Mouse (Mus musculus) midbrain, embryonic 11.5 days (tissue): ENCODE measurements around the gene Efcc1. TPM values are rescaled to one million over a fixed set of nuclear protein-coding genes. Genes with fewer than 3 reads are reported as not detected.

Source experiments
- ATAC-seq: fragments of 200-750 bp; cut with Nextera tagmentation; 2 replicates; pipeline ENCODE4 v1.8.0; 2017; ENCODE audit warnings: moderate TSS enrichment, moderate library complexity; ENCODE audit not compliant: low FRiP score
- DNase-seq: peaks from one replicate; pipeline ENCODE4 v3.0.0; 2015; ENCODE audit warnings: low spot score; ENCODE audit errors: missing footprints
- H3K27ac ChIP-seq: fragments of 300-500 bp; sonication (generic); 2 replicates; pipeline ENCODE4 v1.5.1; 2014; ENCODE audit warnings: low read depth, low read length
- H3K27me3 ChIP-seq: fragments of 300-500 bp; sonication (generic); 2 replicates; pipeline ENCODE4 v1.6.1; 2014; ENCODE audit warnings: mild to moderate bottlenecking, low read length, moderate library complexity, mixed read lengths; ENCODE audit not compliant: control insufficient read depth, insufficient read depth
- H3K36me3 ChIP-seq: fragments of 300-500 bp; sonication (generic); 2 replicates; pipeline ENCODE4 v1.6.1; 2014; ENCODE audit warnings: mild to moderate bottlenecking, low read length, moderate library complexity, mixed read lengths; ENCODE audit not compliant: control insufficient read depth, insufficient read depth
- H3K4me1 ChIP-seq: fragments of 300-500 bp; sonication (generic); 2 replicates; pipeline ENCODE4 v1.6.1; 2014; ENCODE audit warnings: low read length; ENCODE audit not compliant: control insufficient read depth, insufficient read depth
- H3K4me2 ChIP-seq: fragments of 300-500 bp; sonication (generic); 2 replicates; pipeline ENCODE4 v1.6.1; 2014; ENCODE audit warnings: mild to moderate bottlenecking, moderate library complexity
- H3K4me3 ChIP-seq: fragments of 300-500 bp; sonication (generic); 2 replicates; pipeline ENCODE4 v1.5.1; 2014; ENCODE audit warnings: low read depth, low read length
- H3K9ac ChIP-seq: fragments of 300-500 bp; sonication (generic); 2 replicates; pipeline ENCODE4 v1.6.1; 2014; ENCODE audit warnings: low read length
- H3K9me3 ChIP-seq: fragments of 300-500 bp; sonication (generic); 2 replicates; pipeline ENCODE4 v1.6.1; 2016; ENCODE audit warnings: low read length; ENCODE audit not compliant: control insufficient read depth
- WGBS: fragments of 180-500 bp; shearing (Covaris S2); extraction: QIAGEN DNeasy Blood & Tissue Kit; methylation state at CpG from one replicate; pipeline ENCODE4 v1.1.7; 2014; 5-methylcytosine and 5-hydroxymethylcytosine counted together
- polyA plus RNA-seq: library from polyadenylated mRNA; unstranded; fragments of >200 nt; fragmentation: Nextera tagmentation; extraction: Ambion mirVana; gene quantifications from 2 replicates; pipeline ENCODE4 v1.2.1, GENCODE M21; 2014

Gene Efcc1
- polyA plus RNA-seq, 1 experiment from 2014 or later = 6.4 TPM

DNA sequence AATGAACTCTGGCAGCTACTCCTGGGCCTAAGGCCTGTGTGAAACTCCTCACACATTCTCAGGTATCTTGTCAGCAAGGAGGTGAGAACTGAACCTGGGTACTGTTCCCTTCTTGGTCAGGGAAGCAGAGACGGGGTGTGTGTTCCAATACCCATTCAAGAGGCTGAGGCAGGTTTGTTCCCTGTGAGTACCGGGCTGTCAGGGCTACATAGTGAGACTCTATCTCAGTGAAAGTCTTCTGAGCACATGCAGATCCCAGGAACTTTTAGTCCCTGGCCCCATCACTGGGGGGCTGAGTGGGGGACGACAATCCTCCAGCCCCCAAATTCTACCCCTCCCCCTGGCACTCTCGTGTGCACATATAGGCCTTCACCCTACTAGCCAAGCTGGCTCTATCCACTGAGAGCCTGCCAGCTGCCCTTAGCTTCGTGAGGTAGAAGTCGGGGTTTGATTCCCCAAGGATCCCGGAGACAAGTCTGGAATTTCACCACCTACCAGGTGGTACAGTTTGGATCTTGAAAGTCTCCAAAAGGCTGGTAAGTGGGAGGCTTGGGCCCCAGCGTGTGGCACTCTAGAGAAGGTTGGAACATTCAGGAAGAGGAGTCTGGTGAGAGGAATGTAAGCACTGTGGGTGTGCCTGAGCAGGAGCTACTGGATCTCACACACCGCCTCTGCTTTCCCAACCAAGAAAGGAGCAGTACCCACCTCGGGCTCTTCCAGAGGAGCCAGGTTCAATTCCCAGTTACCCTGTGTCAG, 50.1 kb downstream of the Efcc1 start:
- Histone ChIP-seq H3K9ac (no peak overlapping the region), H3K4me2 (no peak overlapping the region), H3K27ac (no peak overlapping the region), H3K9me3 (no peaks in the 10 kb centered on the region), H3K36me3 (no peaks in the 10 kb centered on the region), H3K27me3 (no peaks in the 10 kb centered on the region), H3K4me1 (no peaks in the 10 kb centered on the region), H3K4me3 (no peak overlapping the region)
- ATAC-seq = no peak
- 81% methylated on average over 10 of the region's 10 CpGs for WGBS
- DNase-seq = no peak

DNA sequence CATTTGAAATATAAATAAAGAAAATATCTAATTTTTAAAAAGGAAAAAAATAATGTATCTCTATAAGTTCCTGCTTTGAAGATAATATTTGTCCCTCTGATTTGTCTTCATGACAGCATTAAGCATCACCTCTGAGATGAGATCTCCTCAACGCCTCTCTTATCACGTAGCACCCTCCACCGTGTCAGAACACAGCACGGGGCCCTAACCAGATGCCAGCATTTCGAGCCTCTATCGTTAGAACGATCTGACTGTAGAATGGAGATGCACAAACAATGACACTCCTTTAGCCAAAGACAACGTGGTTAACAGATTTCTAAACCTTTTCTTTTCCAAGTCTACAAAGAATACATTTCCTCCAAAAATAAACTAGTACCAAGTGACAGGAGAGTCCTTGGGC, 53.4 kb downstream of the Efcc1 start:
- Histone ChIP-seq H3K27me3 (no peaks in the 10 kb centered on the region), H3K4me1 (no peaks in the 10 kb centered on the region), H3K4me3 (no peak overlapping the region), H3K36me3 (no peaks in the 10 kb centered on the region), H3K27ac (no peak overlapping the region), H3K4me2 (no peak overlapping the region), H3K9me3 (no peaks in the 10 kb centered on the region), H3K9ac (no peak overlapping the region)
- ATAC-seq (no peak), DNase-seq (no peak)
- 82% methylated on average over 8 of the region's 8 CpGs for WGBS

DNA sequence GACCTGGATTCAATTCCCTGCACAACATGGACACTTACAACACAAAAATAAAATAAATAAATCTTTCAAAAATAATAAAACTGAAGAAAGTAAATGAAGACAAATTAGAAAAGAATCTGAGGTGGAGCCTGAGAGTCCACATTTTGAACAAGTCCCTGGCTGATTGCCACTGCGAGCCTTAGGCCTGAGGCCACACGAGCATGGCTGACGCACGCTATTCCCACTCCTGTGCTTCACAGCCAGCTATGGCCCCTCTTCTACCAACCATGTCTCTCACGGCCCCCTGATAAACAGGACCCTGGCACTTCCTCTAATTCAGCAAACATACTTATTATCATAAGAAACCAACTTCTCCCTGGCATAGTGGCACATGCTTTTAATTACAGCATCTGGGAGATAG, 56.0 kb downstream of the Efcc1 start:
- H3K4me1 ChIP-seq = no peaks in the 10 kb centered on the region
- no peak overlapping the region for H3K4me2 ChIP-seq
- H3K4me3 ChIP-seq = no peak overlapping the region
- no peak for ATAC-seq
- no peaks in the 10 kb centered on the region for H3K27me3 ChIP-seq
- H3K9ac ChIP-seq = no peak overlapping the region
- H3K36me3 ChIP-seq = no peaks in the 10 kb centered on the region; the same call in 1 of the 2 replicates
- DNase-seq = no peak
- WGBS = 86% methylated on average over 5 of the region's 5 CpGs
- no peak overlapping the region for H3K27ac ChIP-seq
- no peaks in the 10 kb centered on the region for H3K9me3 ChIP-seq

DNA sequence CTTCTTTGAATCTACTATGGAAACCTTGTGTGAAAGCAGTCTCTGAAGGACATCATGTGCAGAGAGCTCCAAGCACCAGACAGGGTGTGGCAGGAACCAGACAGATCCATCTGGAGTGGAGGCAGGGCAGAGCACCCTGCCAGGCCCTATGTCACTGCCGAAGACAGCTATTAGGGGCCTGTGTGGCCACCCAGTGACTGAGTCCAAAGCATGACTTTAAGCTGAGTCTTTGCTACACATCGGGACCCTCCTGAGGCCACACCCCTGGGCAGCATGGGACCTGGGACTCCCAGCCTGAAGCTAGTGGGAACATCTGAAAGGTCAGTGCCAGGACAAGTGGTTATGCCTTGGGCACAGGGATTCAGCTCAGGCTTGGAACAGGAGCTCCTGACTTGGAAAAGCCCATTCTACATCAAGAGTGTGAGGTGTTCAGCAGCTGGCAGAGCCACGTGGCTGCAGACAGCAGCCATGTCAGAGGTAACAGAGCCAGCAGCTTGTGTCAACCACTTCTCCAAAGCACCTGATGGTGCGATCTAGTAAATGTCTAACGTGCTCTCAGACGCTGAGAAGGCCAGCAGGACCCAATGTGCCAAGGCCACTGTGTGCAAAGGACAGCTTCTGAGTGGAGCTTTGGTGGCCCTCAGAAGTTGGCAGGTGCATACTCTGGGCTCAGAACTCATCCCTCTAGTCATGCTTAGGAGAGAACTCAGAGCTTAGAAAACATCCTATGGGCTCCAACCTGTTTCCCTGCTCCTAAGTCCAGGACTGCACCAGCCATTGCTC, 56.6 kb downstream of the Efcc1 start:
- ATAC-seq (no peak), DNase-seq (peak; percentile 77)
- Histone ChIP-seq H3K4me1 (no peaks in the 10 kb centered on the region), H3K36me3 (no peaks in the 10 kb centered on the region; the same call in 1 of the 2 replicates), H3K9ac (no peak overlapping the region), H3K9me3 (no peaks in the 10 kb centered on the region), H3K4me2 (no peak overlapping the region), H3K27ac (no peak overlapping the region), H3K4me3 (no peak overlapping the region), H3K27me3 (no peaks in the 10 kb centered on the region)
- 84% methylated on average over 6 of the region's 6 CpGs for WGBS

DNA sequence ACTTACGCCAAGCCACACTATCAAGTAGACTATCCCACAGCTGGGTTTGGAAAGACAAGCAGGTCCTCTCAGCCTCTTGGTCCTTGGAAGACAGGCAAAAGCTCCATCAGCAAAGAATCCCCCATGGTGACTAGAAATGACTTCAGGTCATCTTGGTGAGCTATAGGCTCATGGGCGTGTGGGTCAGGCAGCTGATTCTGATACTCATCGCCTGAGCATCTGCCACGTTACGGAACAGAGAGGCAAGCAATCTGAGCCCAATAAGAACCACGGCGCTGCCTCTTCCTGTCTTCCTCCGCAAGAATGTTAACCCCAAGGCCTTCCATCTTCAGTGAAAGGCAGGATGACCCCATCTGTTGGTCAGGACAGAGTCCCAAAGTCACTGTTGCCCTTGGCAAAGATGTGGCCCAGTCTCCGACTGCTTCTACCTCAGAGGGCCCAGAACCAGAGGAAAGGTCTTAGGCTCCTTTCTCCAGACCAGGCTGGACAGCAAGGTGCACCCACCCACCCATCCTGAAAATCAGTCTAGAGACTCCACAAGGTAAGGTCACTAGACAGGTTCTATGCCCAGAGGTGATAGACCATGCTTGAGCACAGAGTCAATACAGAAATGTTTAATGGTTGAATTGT, 57.7 kb downstream of the Efcc1 start:
- H3K36me3 ChIP-seq = no peaks in the 10 kb centered on the region; the same call in 1 of the 2 replicates
- H3K9ac ChIP-seq = no peak overlapping the region
- ATAC-seq (no peak), DNase-seq (no peak)
- H3K4me1 ChIP-seq = no peaks in the 10 kb centered on the region
- no peaks in the 10 kb centered on the region for H3K9me3 ChIP-seq
- no peak overlapping the region for H3K4me2 ChIP-seq
- no peak overlapping the region for H3K27ac ChIP-seq
- WGBS = 93% methylated on average over 9 of the region's 9 CpGs
- H3K27me3 ChIP-seq = no peaks in the 10 kb centered on the region
- H3K4me3 ChIP-seq = no peak overlapping the region

DNA sequence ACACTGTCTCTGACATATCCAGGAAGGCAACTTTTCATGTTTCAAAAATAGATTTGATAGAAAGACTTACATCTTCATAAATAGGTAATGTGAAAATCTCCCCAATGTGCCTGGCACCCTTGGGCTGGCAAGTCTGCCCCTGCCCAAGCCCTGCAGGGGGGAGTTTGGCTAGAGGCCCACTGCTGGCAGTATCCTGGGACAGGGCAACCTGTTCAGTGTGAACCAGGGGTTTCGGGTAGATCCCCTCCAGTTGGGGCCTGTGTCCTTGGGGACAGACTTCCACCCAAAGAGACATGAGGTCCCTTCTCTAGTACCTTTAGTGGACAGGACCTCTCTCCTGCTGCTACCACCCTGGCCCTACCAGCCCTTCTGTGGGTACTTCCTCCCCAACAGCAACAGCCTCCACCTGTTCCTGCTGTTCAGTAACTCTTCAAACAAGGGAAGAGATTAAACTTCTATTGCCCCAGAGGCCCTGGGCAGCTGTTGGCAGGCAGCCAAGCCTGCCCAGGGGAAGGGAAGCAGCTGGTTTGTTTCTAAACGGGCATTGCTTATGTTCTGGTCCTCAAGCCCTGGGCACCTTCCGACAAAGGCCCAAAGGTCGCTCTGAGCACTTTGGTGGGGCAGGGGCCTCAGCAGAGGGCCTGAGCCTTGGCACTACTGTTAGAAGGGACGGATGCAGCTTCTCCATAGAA, 58.4 kb downstream of the Efcc1 start:
- no peak overlapping the region for H3K4me2 ChIP-seq
- DNase-seq (no peak), ATAC-seq (no peak)
- no peak overlapping the region for H3K4me3 ChIP-seq
- H3K36me3 ChIP-seq = no peaks in the 10 kb centered on the region; the same call in 1 of the 2 replicates
- H3K9me3 ChIP-seq = no peaks in the 10 kb centered on the region
- no peak overlapping the region for H3K27ac ChIP-seq
- H3K9ac ChIP-seq = no peak overlapping the region
- WGBS = 74% methylated on average over 5 of the region's 5 CpGs
- no peaks in the 10 kb centered on the region for H3K4me1 ChIP-seq
- no peaks in the 10 kb centered on the region for H3K27me3 ChIP-seq

DNA sequence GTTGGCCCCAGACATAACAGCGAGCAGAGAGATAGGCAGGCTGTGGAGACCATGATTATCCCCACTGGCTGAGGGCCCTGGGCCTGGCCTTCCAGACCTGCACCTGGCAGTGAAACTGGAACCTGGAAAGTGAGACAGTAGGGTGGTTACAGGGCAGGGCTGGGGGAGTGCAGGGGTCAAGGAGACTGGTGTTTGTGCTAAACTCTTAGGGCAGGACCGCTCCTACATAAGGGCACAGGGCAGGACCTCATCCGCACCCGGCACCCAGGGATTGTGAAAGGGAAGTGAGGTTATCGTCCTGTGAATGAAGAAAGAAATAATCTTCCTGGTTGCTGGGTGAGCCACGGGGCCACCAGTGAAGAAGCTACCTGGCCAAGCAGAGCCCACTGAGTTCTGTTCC, 59.1 kb downstream of the Efcc1 start:
- no peak overlapping the region for H3K27ac ChIP-seq
- ATAC-seq = no peak

DNA sequence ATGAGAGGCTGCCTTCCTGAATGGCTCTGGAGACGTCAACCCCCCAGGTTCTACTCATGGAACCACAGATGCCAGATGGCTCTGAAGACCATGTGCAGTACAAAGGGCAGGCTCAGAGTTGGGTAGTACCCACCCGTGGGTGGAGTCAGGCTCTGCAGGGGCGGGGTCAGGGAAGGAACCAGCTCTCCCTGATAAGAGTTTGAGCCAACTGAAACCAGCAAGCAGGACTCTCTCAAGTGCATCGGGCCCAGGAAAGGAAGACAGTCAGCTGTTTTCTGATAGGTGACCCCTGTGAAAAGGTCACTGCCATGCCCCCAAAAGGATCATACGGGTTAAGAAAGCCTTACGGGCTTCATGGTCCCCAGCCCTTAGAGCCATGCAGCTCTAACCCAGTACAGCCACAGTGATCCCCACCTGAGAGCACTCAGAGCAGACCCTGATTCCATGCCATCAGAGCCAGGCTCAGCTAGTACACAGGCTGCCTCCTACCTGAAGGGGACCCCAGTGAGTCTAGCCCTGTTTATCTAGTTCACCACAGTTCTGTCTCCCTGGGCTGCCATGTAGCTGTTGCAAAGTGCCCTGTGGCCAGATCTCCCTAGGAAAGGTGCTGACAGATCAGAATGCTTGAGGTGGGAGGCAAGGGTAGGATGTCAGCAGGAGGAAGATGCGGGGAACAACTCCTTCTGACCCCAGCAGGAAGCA, 60.3 kb downstream of the Efcc1 start:
- 79% methylated on average over 7 of the region's 7 CpGs for WGBS
- Histone ChIP-seq H3K4me3 (no peak overlapping the region), H3K36me3 (no peaks in the 10 kb centered on the region; the same call in 1 of the 2 replicates), H3K4me1 (peaks cover 4% of the 10 kb centered on the region; the same call in 1 of the 2 replicates), H3K4me2 (no peak overlapping the region), H3K27ac (no peak overlapping the region), H3K27me3 (no peaks in the 10 kb centered on the region), H3K9ac (no peak overlapping the region), H3K9me3 (no peaks in the 10 kb centered on the region)
- peak; percentile 69 for DNase-seq
- no peak for ATAC-seq

More for the DNA sequence above, 59.1 kb downstream of the Efcc1 start:
- no peaks in the 10 kb centered on the region for H3K4me1 ChIP-seq
- 96% methylated on average over 6 of the region's 6 CpGs for WGBS
- H3K4me2 ChIP-seq = no peak overlapping the region
- H3K4me3 ChIP-seq = no peak overlapping the region
- H3K36me3 ChIP-seq = no peaks in the 10 kb centered on the region; the same call in 1 of the 2 replicates
- H3K27me3 ChIP-seq = no peaks in the 10 kb centered on the region
- H3K9me3 ChIP-seq = no peaks in the 10 kb centered on the region
- H3K9ac ChIP-seq = no peak overlapping the region
- DNase-seq = no peak
